Mouse (Mus musculus) spleen, adult 10 weeks (tissue): ENCODE results near the gene Prr15l. TPM values are rescaled to one million over a fixed set of nuclear protein-coding genes. Genes with fewer than 3 reads are reported as not detected.

Source experiments
- polyA plus RNA-seq: library from polyadenylated mRNA; stranded (reverse); fragments of 350-450 nt; fragmentation: Illumina TruSeq; extraction: RNeasy Lipid Tissue Mini Kit (QIAGEN cat#74804); gene quantifications from one replicate; pipeline ENCODE4 v1.2.3, GENCODE M21; 2015; ENCODE audit warnings: low replicate concordance; ENCODE audit not compliant: insufficient read depth

Gene Prr15l
- 0.37 TPM for polyA plus RNA-seq

GRCm38 (mm10) chr11:96928088-96928487, at the start of gene Prr15l:
Prr15l (plus strand) TSS chr11:96928104.

GRCm38 (mm10) chr11:96916044-96916884, 11.6 kb upstream of the Prr15l start, which contains the start of gene Cdk5rap3:
Cdk5rap3 (minus strand) TSS chr11:96916496.

GRCm38 (mm10) chr11:96943746-96944304, 15.9 kb downstream of the Prr15l start, which contains the start of gene Pnpo:
Pnpo (minus strand) TSS chr11:96943986.

GRCm38 (mm10) chr11:96982859-96983258, 55.0 kb downstream of the Prr15l start, which contains the start of gene Sp2:
Sp2 (minus strand) TSS chr11:96982959.

Other genes starting within 250 kb of the Prr15l start
- 60.5 TPM for gene Snx11, start 150.5 kb upstream of the Prr15l start, polyA plus RNA-seq
- 101 TPM for gene Cbx1, start 139.0 kb upstream of the Prr15l start, polyA plus RNA-seq
- gene Nfe2l1, start 98.1 kb upstream of the Prr15l start, polyA plus RNA-seq = 72.3 TPM
- gene Copz2, start 78.2 kb upstream of the Prr15l start, polyA plus RNA-seq = 9.2 TPM
- gene Cdk5rap3, start 11.6 kb upstream of the Prr15l start, polyA plus RNA-seq = 48.7 TPM
- gene Pnpo, start 15.9 kb downstream of the Prr15l start, polyA plus RNA-seq = 34.8 TPM
- 12.8 TPM for gene Sp2, start 54.9 kb downstream of the Prr15l start, polyA plus RNA-seq
- 1.1 TPM for gene Sp6, start 85.3 kb downstream of the Prr15l start, polyA plus RNA-seq
- 0.94 TPM for gene Scrn2, start 101.8 kb downstream of the Prr15l start, polyA plus RNA-seq
- not detected for gene Lrrc46, start 113.3 kb downstream of the Prr15l start, polyA plus RNA-seq
- 40.6 TPM for gene Mrpl10, start 113.5 kb downstream of the Prr15l start, polyA plus RNA-seq
- 6.2 TPM for gene Osbpl7, start 122.5 kb downstream of the Prr15l start, polyA plus RNA-seq
- gene Tbx21, start 187.2 kb downstream of the Prr15l start, polyA plus RNA-seq = 7.5 TPM
- gene Tbkbp1, start 223.4 kb downstream of the Prr15l start, polyA plus RNA-seq = 6.7 TPM